Mouse (Mus musculus): Measurements from ENCODE around the gene Zfp451.
"Not testable (repeated sequence)": the region's sequence is repeated elsewhere in the genome, so short reads cannot be mapped to it uniquely, and the experiment has no call there.

Gene Zfp451

GRCm38 (mm10) chr1:33813868-33814794, at the start of gene Zfp451:
Gene Zfp451 (minus strand): TSS chr1:33814595.
- DNase-seq, result peak; percentile 90

GRCm38 (mm10) chr1:33846807-33847206, 32.4 kb upstream of the Zfp451 start:
- no peak for DNase-seq

- DNase-seq, result no peak
These were observed 29.4 kb upstream of the Zfp451 start for GRCm38 (mm10) chr1:33843823-33844222.

GRCm38 (mm10) chr1:33838952-33839351, 24.6 kb upstream of the Zfp451 start:
- DNase-seq, result not testable (repeated sequence)

GRCm38 (mm10) chr1:33830586-33830985, 16.2 kb upstream of the Zfp451 start:
- DNase-seq, result no peak

- no peak for DNase-seq
These were observed 3.5 kb upstream of the Zfp451 start for GRCm38 (mm10) chr1:33817931-33818330.

DNA sequence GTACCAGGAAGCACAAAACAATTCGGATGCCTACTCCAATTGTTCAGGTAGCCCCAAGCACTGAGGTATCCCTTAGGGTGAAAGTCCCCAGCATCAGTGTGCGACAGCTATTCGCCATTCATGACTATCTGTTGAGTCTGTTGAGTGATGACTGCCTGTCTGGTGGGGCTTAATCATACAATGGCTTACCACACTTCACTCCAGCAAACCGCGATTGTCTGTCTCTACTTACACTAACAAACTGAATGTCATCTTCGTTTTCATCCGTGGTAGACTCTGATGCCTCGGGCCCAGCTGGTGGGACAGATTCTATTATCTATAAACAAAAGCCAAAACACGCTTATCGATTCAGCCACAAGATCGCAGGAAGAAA, 914 bp downstream of the Zfp451 start:
- DNase-seq, result no peak

GRCm38 (mm10) chr1:33803323-33803722, 11.1 kb downstream of the Zfp451 start:
- DNase-seq, result no peak

- DNase-seq, result no peak
These were observed 14.8 kb downstream of the Zfp451 start for GRCm38 (mm10) chr1:33799620-33800019.

DNA sequence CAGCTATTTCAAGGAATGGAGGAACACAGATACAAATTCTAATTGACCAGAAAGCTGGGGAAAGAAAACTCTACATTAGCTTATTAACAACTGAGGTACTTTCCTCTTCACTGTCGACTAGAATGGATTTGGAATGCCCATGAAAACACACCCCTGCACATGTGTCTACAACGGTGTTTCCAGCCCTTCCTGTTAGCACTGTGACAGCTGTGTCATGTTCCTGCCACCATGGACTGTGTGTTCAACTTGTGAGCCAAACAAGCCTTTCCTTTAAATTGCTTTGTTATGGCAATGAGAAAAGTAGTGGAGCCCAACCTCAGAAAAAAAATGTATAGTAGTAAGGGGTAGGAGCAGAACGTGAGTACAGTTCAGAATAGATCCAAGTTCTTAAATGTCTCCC, 25.9 kb downstream of the Zfp451 start:
- DNase-seq, result no peak

DNA sequence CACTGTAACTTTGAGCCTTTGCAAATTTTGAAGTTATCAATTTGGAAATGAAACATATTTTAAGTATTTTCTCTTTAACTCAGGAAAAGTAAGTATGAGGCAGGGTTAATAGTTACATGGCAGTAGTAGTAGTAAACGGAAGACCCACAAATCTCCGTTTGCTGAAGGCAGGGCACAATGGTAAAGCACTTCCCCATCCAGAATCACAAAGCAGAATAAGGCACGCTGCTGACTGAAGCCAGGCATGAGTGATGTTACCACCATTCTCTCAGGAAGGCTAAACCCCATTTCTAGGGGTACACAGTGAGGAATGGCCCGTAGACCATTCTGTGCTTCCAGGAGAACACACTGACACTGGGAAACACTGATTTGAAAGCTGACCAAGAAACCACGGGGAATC, 26.3 kb downstream of the Zfp451 start:
- no peak for DNase-seq

GRCm38 (mm10) chr1:33784561-33784960, 29.8 kb downstream of the Zfp451 start:
- DNase-seq, result no peak

DNA sequence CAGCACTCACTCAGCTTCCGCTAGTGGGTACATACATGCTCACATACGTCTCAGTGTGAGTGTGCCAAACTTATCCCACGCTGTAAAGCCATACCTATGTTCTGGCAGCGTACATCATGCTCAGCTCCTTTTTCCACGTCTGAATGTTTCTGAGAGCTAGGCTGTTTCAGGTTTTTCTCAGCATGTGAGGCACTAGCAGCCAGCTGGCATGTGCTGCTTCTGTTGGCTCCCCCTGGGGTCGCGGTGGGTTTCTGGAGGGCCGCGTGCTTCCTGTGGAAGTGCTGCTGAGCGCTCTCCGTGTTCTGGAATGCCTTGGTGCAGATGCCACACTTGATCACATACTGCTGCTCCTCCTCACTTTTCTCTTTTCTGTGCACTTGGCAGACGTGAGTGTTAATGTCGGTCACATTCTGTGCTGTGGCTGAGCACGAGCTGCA, 38.2 kb downstream of the Zfp451 start:
- peak; percentile 30 for DNase-seq

DNA sequence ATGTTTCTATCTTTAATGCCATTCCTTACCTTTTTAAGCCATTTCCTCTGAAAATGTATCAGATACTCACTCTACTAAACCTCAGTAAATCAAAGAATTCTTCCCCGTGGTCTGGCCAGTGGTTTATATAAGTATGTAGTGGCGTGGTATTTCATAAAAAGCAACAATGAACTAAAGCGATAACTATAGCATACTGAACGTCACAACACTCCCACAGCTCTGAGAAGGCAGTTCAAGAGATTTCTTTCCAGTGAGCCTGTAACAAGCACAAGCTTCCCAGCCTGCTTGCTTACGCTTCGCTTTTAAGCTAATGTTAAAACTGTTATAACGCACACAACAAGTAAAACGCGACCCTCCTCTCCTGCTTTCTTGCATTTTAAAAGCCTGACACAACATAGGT, 42.3 kb downstream of the Zfp451 start:
- no peak for DNase-seq

- no peak for DNase-seq
These were observed 42.8 kb downstream of the Zfp451 start for GRCm38 (mm10) chr1:33771621-33772020.

DNA sequence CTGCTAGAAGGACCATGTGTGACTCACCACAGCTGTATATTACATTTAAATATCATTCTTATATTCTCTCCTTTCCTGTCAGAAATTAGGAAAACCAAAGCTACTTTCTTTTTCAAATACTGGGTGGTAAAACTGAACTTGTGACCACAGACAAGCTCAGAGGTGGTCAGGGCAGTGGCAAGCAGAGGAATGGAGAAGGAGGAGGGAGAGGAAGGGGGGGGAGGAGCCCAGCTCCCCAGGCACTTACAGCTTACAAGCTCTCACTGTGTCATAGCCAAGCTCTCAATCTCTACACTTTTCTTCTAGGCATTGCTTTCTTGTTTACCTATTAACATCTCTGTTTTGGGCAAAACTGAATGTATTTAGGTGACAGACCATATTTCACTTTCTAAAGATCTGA, 45.6 kb downstream of the Zfp451 start:
- no peak for DNase-seq

DNA sequence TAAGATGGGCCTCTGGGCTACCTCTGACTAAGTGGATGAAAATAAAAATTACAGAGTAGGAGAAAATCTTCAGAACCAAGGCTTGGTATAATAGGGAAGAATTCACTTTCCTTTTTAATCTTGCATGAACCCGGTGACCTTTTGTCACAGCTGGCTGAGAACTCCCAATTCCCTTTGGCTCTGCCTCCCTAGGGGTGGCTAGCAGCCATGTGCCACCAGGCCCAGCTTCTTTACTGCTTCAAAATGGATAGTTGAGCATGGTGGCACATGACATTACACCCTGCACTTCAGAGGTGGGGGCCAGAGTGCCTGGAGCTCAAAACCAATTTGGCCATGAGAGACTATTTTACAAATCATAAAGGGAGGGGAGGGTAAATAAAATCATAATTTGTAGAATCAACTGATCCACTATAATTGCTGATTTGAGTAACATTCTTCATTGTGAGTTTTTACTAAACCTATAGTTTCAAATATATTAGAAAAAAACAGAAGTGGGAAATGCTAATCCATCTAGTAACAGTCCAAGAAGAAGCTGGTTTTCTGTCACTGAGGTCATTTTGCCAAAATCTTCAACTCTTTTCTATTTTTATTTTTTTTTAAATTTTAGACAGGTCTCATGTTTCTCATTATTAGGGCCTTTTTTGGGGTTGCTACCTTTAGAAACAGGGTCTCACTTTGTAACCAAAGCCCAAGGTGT, 46.2 kb downstream of the Zfp451 start:
- no peak for DNase-seq

DNA sequence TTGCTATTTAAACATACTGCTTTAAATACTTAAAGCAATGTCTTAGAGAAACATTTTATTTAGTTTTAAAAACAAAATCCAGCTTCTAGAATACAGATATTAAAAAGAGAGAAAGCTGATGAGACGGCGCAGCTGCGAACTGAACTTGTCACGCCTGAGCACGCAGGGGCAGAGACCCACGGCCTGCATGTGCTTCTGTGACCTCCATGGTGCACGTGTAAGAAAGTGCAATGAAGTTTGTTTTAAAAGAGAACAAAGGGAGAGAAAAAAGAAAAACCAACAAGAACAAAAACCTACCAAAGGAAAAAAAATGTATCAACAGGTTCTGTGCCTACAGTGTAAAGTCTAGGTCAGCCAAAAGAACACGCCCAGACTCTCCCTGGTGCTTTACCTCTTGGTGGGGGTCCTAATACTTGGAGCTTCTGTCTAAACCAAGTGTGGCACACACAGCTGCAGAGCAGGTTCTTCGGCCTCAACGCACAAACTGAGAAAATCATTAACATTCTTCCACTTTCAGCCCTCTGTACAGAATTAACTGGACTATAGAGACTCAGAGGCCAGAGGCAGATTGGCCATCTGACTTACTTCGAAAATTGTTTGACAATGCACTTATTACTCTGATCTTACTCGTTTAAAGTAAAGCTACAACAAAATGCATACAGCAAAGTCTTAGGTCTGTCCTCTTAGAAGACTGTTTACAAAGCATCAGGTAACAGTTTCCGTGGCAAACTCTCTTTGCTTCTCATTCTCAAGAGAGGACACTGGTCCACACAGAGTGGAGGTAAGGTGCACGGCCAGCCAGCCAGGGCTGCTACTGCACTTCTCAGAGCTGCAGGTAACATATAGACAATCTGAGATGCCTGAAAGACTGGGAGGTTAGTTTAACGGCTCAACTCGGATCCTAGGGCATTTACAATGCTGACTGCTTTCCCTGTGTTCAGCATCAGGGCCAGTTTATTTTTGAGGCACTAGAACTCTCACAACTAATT, 47.6 kb downstream of the Zfp451 start:
- no peak for DNase-seq

- no peak for DNase-seq
These were observed 48.8 kb downstream of the Zfp451 start for GRCm38 (mm10) chr1:33765468-33766080.

GRCm38 (mm10) chr1:33763826-33764225, 50.6 kb downstream of the Zfp451 start:
- DNase-seq, result no peak

DNA sequence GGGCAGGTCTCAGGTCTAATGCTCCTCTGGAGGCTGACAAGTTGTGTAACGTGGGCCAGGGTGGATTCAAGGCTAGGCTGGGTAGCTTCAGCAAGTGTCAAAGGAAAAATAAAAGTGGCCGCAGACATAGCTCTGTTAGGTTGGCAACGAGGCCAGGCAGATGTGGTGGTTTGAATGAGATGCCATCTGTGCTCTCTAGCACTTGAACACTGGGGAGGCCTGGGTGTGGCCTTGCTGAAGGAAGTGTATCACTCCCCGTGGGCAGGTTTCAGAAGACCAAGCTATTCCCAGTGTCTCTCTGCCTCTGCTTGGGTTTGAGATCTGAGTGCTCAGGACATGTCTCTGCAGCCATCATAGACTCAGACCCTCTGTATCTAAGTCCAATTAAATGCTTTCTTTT, 55.9 kb downstream of the Zfp451 start:
- no peak for DNase-seq

DNA sequence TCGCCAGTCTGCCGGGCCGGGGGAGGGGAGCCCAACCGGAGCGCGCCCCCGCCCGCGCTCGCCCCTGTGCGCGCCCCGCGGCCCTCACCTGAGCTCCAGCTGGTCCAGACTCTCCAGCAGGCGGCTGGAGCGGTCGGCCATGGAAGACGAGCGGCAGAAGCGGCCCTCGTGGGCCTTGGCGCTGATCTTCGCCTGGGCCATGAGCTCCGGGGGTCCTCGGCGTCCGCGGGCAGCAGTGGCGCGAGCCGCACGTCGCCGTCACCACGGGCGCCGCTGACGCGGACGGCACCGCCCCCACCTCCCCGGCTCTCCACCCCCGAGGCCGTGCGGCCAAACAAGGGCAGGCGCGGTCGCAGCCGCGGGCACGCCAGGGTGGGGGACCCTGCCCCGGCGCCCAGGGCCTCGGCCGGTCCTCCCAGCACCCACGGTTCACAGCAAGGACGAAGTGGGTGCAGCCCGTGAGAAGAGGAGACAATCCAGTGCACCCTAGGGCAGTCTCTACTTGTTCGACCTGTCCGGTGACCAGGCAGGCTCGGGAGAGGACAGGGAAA, 56.8 kb downstream of the Zfp451 start, which contains the start of gene Bag2:
Gene Bag2, minus strand, starts transcription at position 305 of the 551 bp plus-strand sequence.
- peak; percentile 70 for DNase-seq
